Mouse (Mus musculus): Measurements from ENCODE around the gene Mtln.

Gene Mtln

DNA sequence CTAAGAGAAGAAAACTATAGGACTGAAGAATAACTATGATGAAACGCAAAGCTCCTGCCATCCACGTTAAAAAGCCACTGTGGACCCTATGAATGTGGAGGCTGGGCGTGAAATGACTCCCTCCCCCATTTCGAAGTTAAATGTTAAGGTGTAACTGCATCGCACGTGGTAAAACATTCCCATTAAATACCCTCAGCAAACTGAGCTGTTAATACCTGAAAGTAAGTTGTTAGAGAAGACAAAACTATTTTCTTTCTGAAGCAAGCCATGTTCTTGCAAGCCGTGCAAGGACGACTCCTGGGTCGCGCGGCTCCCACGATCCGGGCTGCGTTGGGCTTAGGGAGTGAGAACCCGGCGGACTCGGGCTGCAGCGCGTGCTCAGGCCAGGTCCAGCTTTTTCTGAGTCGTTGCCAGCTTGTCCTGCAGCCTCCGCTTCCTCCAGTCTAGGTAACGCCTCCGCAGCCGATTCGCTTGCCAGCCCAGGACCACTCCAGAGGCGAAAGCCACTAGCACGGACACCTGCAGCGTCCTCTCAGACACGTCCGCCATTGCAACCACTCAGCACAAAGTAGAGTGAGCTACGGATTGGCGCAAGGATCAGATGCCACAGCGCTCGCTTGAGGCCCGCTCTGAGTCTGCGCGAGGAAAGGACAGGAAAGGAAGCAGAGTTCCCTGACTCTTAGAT, at the start of gene Mtln:
Gene Mtln, minus strand, starts transcription at position 570 of the 685 bp plus-strand sequence.
- peak; percentile 79 to 88 for DNase-seq (ENCODE audit: low spot score in 2 of 2)

DNA sequence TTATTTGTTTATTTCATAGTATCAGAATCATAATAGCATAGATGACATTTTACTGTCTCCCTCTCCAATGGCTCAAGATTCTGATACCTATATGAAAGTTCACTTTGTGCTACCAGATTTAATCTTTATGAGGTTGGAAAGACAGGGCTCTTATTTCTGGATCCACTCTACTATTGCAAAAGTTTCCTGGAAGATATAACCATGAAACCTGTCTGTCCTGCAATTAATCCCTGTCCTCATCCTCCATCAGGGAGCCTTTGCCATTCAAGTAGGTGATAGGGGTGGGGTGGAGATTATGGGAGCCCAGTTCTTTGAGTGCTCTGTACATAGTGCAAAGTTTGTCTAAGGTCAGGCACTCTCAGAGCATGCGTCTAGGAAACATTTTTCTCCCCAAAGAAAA, 49.1 kb upstream of the Mtln start:
- no peak for DNase-seq (ENCODE audit: low spot score in 2 of 2)

DNA sequence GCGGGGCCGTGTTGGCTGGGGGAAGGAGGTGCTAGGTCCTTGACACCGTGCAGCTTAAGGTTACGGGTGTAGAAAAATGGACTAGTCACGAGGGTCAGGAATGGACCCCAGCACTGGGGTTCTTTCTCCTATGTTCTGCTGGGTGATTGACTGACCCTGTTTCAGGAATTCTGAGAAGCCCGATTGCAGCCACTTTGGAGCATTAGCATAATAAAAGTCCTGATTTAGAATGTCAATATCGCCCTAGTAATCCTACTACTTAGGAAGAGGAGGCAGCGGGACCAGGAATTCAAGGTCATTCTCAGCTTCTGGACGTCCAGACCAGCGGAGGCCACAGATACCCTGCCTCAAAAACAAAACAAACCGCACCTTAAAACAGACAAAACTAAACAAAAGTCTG, 47.1 kb upstream of the Mtln start:
- DNase-seq (ENCODE audit: low spot score in 2 of 2) = no peak

DNA sequence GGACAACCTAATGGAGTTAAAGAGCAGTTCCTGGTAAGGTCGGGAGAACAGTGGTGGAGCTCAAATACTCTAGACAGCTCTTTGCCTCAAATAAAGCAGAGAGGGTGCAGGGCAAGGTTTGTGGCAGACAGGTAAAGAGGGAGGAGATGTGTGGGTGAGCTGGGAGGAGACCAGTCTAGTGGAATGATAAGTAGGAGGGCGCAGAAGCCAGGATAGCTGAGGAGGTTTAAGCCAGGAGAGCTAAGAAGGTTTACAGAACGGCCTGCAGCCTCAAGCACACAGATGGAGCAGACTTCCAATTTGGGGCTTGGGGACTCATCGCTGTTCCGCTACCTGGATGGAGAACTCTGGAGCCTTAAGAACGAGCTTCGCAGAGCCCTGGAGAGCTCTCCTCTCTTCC, 46.3 kb upstream of the Mtln start, which contains the start of gene Acoxl:
Gene Acoxl, plus strand, starts transcription at position 301 of the 400 bp plus-strand sequence.
- DNase-seq (ENCODE audit: low spot score in 2 of 2) = no peak

DNA sequence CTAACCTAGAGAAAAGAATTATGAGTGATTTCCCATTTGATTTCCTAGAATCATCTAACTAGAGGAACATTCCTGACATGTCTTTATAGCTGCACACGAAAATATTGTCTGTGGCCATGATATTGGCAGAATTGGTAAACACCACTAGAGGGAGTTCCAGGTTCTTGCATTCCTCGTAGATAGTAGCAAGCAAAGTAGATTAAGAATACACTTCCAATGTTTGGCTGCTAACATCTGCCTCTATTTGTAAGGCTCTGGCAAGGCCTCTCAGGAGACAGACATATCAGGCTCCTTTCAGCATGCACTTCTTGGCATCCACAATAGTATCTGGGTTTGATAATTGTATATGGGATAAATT, 40.5 kb upstream of the Mtln start:
- no peak for DNase-seq (ENCODE audit: low spot score in 2 of 2)

DNA sequence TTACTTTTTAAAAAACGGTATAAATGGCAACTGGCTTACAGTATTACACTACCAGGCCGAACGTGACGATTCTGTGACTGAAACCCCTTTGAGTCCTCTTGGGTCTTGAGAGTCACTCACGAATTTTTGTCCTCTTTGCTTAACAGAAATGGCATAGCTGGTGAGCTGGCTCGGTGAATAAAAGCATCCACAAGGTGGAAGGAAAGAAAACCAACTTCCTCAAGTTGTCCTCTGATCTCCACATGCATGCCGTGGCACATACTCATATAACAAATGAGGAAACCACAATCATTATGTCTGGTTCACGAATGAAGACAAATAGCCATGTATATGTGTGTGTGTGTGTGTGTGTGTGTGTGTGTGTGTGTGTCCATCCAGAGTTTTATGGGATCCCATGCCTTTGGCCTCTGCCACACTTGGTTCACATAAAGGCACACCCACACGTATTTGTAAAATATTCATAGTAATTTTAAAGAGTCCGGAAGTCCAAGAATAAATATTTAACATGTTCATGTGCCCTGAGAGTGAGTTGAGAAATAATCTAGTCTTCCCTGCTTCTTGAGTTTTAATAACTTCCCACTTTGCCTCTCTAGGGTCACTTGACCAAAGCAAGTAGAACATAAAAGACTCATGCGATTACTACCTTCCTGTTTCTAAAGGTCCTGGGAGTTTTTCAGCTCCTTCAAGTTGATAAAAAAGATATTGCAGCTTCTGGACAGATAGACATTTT, 40.0 kb upstream of the Mtln start:
- no peak for DNase-seq (ENCODE audit: low spot score in 2 of 2)

DNA sequence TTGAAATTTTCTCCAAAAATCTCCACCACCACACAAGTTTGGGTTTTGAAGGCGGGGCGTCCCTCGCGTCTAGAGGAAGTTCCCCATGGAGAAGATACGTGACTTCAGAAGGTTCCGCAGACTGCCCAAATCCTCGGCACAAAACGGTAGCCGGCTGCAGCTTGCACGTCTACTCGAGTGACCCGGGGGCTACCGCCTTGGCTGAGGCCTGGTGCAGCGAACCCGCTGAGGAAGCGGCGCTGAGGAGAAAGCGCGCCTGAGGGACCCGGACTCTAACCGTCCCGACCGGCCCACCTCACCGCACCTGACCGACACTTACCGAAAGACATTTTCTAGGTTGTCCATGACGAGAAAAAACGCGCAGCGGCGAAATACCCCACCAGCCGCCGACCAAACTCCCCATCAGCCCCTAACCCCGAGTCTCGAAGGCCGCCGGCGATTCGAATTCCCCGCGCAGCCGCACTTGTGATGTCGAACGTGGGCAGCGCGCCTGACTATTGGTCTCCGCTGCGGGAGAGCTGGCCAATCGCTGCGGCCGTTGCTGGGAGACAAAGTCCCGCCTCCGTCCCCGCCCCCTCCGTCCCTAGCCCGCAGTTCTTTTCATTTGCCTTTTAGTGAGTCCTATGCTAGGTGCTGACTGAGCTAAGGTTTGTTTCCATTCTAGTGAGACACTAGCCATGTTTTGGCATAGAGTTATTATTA, 39.3 kb upstream of the Mtln start, which contains the start of gene Bub1:
Gene Bub1, minus strand, starts transcription at position 465 of the 702 bp plus-strand sequence.
- DNase-seq (ENCODE audit: low spot score in 2 of 2) = peak; percentile 58 to 91

DNA sequence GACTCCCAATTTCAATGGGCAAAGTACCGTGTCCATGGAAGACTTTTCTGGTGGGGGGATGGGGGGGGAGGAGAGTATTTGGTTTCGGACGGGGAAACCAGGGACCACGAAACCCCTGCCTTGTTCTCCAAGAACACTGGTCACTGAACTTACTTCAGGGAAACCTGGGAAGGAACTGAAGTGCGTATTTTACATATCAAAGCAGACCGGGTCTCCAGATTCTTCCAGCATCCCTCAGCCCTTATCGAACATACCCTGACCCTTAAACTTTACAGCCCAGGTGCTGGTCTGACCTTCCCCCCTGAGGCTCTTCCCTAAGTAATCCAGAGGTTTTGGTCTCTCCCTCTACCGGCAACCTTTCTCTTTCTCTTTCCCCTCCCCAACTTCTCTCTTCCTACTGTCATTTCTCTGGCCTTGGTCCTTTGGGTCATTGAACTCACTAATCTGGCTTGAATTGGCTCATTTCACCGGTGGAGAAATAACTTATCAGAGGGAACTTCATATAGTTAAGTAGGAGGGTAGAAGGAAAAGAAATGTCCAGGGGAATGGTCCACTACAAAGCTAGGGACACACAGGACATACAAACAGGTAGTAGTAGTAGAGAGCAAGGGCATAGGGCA, 2.5 kb downstream of the Mtln start:
- DNase-seq (ENCODE audit: low spot score in 2 of 2) = no peak

DNA sequence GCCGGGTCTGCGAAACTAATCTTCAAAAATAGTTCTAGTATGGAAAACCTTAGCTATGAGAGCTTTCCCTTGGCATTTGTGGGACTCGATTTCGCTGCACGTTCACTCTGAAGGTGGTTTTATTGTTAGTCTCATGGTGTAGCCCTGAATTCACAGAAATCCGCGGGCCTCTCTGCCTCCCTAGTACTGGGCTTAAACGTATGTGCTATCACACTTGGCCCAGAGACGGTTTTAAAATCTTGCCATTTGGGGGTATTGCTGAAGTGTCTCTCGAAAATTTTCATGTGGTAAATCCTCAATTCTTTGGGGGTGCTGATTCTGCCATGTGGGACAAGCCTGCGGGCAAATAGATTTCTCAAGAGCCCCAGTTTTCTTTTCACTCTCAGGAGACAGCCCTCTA, 3.1 kb downstream of the Mtln start:
- no peak for DNase-seq (ENCODE audit: low spot score in 2 of 2)

DNA sequence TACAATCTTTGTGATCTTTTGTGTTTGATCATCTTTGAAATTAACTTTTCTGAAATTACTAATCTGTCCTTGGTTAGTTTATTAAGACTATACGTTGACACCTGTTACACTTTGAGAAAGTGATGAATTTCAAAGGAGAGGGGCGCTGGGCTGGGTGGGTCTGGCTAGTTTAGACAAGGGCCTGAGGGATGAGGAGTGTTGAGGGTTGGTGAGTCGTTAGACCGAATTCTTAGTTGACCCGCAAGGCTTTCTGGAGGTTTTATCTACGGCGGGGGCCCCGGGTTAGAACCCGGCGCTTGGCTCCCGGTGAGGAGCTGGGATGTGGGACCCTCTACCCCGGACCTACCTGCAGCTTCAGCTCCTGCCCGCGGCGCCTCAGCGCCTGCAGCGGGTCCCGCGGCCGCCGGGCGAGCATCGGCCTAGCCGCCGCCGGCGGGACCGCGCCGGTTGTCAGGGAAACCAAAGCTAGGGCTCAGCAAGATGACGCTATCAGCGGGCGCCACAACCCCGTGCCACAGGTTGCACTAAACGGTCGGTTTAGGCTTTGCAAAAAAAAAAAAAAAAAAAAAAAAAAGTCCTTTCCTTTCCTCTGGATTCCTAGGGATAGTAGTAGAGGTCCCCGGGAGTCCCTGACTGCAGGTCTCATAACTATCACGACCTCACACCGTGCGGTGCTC, 3.7 kb downstream of the Mtln start, which contains the start of gene Nphp1:
Gene Nphp1, minus strand, starts transcription at position 458 of the 677 bp plus-strand sequence.
- DNase-seq (ENCODE audit: low spot score in 2 of 2) = peak; percentile 25 to 76

DNA sequence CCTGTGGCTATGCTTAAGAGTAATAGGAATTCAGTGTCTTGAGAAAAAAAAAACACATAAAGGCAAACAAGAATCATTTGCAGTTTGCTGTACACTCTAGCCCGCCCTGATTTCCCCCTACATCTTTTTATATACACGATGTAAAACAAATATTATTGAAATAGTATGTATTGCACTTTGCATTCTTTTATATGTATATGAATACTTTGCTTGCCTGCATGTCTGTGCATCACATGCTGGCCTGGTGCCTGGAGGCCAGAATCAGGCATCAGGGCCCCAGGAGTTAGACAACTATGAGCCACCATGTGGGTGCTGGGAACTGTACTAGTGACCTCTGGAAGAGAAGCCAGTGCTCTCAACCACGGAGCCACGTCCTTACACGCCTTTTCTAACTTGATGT, 5.1 kb downstream of the Mtln start:
- DNase-seq (ENCODE audit: low spot score in 2 of 2) = no peak

DNA sequence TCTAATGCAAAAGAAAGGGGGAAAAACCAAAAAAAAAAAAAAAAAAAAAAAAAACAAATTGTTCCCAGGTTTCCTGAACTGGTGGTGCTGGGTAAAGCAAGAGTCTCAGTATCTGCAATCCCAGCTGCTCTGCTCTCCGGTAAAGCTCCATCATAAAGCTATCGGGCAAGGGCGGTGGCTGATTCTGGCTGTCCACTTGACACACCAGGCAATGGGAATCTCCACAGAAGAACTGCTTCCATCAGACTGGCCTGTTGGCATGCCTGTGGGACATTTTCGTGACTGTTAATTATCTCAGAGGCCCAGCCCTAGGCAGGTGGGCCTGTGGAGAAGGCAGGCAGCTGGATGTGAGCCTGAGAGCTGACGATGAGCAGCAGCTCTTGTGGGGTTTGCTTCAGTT, 13.8 kb downstream of the Mtln start:
- DNase-seq (ENCODE audit: low spot score in 2 of 2) = no peak

DNA sequence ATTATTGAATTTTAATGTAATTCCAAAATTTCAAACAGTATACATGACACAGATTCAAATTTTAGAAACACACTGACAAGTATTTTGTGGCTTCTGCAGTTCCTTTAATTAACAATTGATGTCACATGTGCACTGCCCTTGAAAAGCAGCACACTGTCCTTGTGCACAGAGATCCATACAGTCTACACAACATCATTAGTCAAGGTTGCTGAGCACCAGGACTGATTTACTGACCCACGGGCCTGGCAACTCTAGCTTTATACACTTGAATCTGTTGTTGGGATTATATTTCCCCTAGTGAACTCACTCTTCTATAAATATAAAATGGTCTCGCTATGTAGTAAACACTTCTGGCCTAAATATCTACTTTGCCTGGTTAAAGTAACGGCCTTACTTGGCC, 17.3 kb downstream of the Mtln start:
- DNase-seq (ENCODE audit: low spot score in 2 of 2) = no peak

DNA sequence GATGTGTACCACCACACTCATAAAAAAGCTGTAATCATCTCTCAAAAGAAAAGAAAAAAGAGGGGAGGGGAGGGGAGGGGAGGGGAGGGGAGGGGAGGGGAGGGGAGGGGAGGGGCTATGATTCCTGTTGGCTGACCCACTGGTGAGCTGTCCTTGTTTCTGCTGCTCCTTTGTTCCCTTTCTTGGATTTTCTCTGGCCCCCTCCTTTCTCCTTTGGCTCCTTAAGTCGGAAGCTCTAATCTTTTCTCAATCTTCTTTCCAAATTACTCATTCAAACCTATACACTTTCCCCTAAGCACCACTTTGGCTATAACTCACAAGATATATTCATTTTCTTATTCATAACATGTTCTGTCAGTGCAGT, 17.7 kb downstream of the Mtln start:
- DNase-seq (ENCODE audit: low spot score in 2 of 2) = no peak

DNA sequence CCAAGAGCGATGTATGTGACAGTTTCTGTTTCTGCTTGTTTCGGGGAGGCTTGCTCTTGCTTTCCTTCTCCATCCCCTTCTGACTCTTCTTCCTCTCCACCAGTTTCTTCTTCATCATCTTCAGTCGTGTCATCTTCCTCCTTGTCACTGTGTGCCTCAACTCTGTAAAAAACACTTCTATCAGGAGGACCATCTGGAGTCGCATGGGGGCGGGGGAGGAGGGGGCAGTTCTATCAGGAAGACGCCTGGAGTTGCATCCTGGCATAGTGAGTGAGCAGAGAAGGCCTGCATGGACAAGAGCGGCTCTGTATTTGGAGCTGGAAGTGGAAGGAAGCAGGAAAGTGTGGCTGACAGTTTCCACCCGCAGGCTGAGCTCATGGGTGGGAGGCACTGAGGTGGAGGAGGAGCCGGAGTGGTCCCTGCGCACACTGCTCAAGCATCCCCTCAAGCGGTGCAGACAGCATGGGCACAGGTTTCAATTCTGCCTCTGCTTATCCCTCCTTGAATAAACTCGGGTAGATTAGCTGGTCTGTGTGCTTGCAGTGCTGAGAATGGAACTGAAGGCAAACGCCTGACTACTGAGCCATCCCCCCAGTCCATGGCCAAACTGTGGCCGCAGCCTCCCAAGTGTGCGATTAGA, 18.2 kb downstream of the Mtln start:
- DNase-seq (ENCODE audit: low spot score in 2 of 2) = no peak

DNA sequence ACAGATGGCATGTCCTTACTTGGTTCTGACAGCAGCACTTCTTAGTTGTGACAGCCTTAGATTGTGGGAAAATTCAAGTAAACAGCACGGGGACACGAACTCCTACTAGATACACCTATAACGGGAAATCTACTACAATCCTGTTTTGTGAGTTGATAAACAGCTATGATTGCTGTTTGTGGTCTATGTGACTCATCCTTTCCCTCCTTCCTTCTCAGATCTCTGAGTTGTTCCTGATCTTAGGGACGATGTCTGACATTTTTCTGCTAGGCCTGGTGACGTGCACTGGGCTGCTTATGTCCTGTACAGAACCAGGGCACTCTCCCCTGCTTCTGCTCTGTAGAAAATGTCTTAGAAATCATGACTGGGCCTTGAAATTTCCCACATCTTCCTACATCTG, 30.7 kb downstream of the Mtln start:
- DNase-seq (ENCODE audit: low spot score in 2 of 2) = no peak

DNA sequence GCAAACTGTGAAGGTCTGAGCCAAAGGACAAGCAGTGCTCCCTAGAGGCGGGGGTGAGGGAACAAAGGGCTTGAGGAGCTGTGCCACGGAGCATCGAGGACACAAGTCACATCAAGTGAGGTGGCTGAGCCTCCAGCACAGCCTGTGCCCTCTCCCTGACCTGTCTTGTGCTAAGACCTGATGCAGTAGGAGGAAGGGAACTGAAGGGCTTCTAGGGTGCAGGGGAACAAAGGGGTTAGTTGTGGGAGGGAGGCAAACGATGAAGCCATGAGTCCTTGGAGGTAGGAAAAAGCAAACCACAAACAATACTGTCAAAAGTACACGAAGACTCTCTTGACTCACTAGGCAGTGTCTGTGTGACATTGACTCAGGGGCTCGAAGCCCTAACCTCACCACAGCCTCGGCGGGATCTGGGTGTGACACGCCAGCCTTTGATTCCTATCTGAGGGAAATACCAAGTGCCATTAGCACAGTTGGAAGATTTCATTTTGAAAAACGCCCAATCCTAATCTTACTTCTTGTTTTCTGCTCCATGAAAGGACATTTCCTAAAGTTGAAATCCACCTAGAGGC, 31.8 kb downstream of the Mtln start:
- no peak for DNase-seq (ENCODE audit: low spot score in 2 of 2)

DNA sequence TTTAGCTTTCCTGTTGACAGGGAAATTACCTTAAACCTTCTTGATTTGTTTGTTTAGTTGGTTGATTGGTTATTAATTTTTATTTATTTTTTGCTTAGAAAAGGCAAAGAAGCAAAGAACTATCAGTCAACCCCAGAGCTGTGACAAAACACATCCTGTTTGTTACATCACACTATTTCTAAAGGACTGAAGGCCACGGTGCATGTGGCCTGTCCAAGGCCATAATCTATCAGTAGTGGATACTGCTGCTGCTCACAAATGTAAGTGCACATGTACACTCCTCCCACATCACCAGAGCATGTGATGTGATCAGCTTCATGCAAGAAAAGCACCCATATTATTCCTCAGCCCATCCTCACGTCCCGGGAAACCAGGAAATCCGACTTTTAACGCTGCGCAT, 32.3 kb downstream of the Mtln start:
- no peak for DNase-seq (ENCODE audit: low spot score in 2 of 2)

DNA sequence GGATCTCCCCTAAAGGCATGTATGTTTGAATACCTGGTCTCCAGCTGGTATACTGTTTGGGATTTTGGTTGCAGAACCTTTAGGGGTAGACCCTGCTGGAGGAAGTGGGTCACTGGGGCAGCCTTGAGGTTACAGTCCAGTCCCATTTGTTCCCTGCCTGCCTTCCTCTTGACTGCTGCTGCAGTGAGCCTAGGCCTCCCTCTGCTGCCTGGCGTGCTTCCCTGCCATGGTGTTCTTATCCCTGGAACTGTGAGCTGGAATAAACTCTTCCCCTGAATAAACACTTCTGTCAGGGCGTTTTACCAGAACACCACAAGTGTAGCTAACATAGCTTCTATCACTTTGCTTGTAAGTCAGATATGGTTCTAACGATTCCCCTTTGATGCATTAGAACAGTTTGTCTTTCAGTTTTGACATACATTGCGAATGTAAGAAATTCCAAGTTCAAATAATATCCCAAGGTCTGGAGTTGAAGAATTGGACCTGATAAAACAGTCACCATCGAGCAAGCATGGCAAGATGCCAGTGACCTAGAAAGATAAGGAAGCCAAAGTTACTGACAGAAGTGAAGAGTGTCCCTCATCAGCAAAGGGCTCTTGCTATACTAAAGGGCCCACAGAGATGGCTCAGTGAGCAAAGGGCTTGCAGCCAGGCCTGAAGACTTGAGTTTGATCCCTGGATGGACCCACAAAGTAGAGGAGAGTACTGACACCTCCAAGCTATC, 33.0 kb downstream of the Mtln start:
- DNase-seq (ENCODE audit: low spot score in 2 of 2) = no peak

DNA sequence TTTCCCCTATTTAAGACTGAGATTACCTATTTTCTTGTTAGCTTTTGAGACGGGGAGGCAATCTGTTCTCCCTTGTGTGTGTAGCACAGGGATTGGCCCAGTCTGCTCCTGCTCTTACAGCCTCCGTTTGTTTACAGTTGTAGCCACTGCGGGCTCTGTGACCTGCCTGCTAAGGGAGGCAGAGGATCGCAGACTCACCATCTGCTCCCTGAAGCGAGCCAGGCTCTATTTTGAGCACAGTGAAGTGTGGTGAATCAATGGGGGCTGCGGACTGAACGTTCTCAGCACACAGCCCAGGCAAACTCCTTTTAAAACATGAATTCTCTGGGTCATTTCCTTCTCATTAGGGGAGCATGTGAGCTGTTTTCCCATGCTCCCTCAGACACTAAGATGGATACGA, 35.1 kb downstream of the Mtln start:
- DNase-seq (ENCODE audit: low spot score in 2 of 2) = peak; percentile 6 to 46
